Mouse (Mus musculus): ENCODE measurements around the gene Lat2.

GRCm38 (mm10) chr5:134632841-134633240 lies 18.0 kb upstream of the Lat2 start:
- TF ChIP-seq CTCF (IDR thresholded peaks at IDR 0.05; ENCODE audit: extremely low read depth, insufficient read depth, insufficient read length, insufficient replicate concordance) (no peak), POLR2A (IDR thresholded peaks at IDR 0.05; ENCODE audit: low read depth, low read length) (no peak)
